Mouse (Mus musculus): ENCODE results near the gene Hist1h1d.

GRCm38 (mm10) chr13:23593051-23593770 is 40.1 kb downstream of the Hist1h1d start:
- TF ChIP-seq CTCF (IDR thresholded peaks at IDR 0.05; ENCODE audit: low read depth) = no peak
- no peak for TF ChIP-seq EP300 (IDR thresholded peaks at IDR 0.05; ENCODE audit: low read depth)
